Mouse (Mus musculus): ENCODE data around the gene Mreg. TPM values are rescaled to one million over a fixed set of nuclear protein-coding genes. Genes with fewer than 3 reads are reported as not detected.
"Not testable (repeated sequence)": the region's sequence is repeated elsewhere in the genome, so short reads cannot be mapped to it uniquely, and the experiment has no call there.

Mreg gene
- polyA plus RNA-seq (2015; fragmentation: Nextera tagmentation; extraction: Ambion mirVana) = 3.9 and 4.2 TPM in 2 replicates

GRCm38 (mm10) chr1:72211701-72212699 is at the start of gene Mreg:
Gene Mreg (minus strand): TSS chr1:72212307.
- H3K9me3 ChIP-seq = no peaks in the 10 kb centered on the region
- peaks cover 17% of the 10 kb centered on the region for H3K4me1 ChIP-seq
- peak within 1 kb of the TSS; percentile 96 for H3K4me2 ChIP-seq
- H3K4me3 ChIP-seq = peak within 1 kb of the TSS; percentile 77
- peak within 1 kb of the TSS; percentile 81 for H3K9ac ChIP-seq
- 0 out of 2 replicates have a peak, but pooled peaks have one; percentile 21 for ATAC-seq (ENCODE audit: insufficient number of reproducible peaks, insufficient read depth, low FRiP score, low TSS enrichment, low read depth)
- under 1% methylated on average over 89 of the region's 89 CpGs for WGBS
- H3K36me3 ChIP-seq = no peaks in the 10 kb centered on the region
- peaks cover 8% of the 10 kb centered on the region for H3K27me3 ChIP-seq
- H3K27ac ChIP-seq = no peak within 1 kb of the TSS; the same call in 1 of the 2 replicates

- peak overlapping the region; percentile 65 for H3K4me2 ChIP-seq
- WGBS = 73% methylated on average over 9 of the region's 9 CpGs
- H3K36me3 ChIP-seq = peaks cover 7% of the 10 kb centered on the region
- H3K4me1 ChIP-seq = peaks cover 16% of the 10 kb centered on the region
- H3K9me3 ChIP-seq = no peaks in the 10 kb centered on the region
- H3K4me3 ChIP-seq = 0 out of 2 replicates have a peak overlapping the region, but pooled peaks have one; percentile 46
- no peaks in the 10 kb centered on the region for H3K27me3 ChIP-seq
- peak overlapping the region; percentile 69; the same call in 1 of the 2 replicates for H3K9ac ChIP-seq
- ATAC-seq (ENCODE audit: insufficient number of reproducible peaks, insufficient read depth, low FRiP score, low TSS enrichment, low read depth) = no peak
- peak overlapping the region; percentile 95; the same call in 1 of the 2 replicates for H3K27ac ChIP-seq
Observed at GRCm38 (mm10) chr1:72256381-72257256, 44.5 kb upstream of the Mreg start.

GRCm38 (mm10) chr1:72255854-72256175 is 43.7 kb upstream of the Mreg start:
- 30% methylated on average over 11 of the region's 11 CpGs for WGBS
- no peaks in the 10 kb centered on the region for H3K27me3 ChIP-seq
- H3K36me3 ChIP-seq = peaks cover 7% of the 10 kb centered on the region
- ATAC-seq (ENCODE audit: insufficient number of reproducible peaks, insufficient read depth, low FRiP score, low TSS enrichment, low read depth) = no peak
- peak overlapping the region; percentile 65 for H3K4me2 ChIP-seq
- H3K4me3 ChIP-seq = peak overlapping the region; percentile 46
- peak overlapping the region; percentile 69 for H3K9ac ChIP-seq
- peaks cover 16% of the 10 kb centered on the region for H3K4me1 ChIP-seq
- H3K9me3 ChIP-seq = no peaks in the 10 kb centered on the region
- peak overlapping the region; percentile 95 for H3K27ac ChIP-seq

GRCm38 (mm10) chr1:72255062-72255853 is 43.2 kb upstream of the Mreg start:
- H3K27me3 ChIP-seq = no peaks in the 10 kb centered on the region
- WGBS = 1% methylated on average over 15 of the region's 15 CpGs
- H3K4me2 ChIP-seq = peak overlapping the region; percentile 65
- ATAC-seq (ENCODE audit: insufficient number of reproducible peaks, insufficient read depth, low FRiP score, low TSS enrichment, low read depth) = peak; percentile 83
- peaks cover 16% of the 10 kb centered on the region for H3K4me1 ChIP-seq
- peak overlapping the region; percentile 95 for H3K27ac ChIP-seq
- H3K36me3 ChIP-seq = peaks cover 7% of the 10 kb centered on the region; the same call in 1 of the 2 replicates
- peak overlapping the region; percentile 69 for H3K9ac ChIP-seq
- H3K9me3 ChIP-seq = no peaks in the 10 kb centered on the region
- peak overlapping the region; percentile 46 for H3K4me3 ChIP-seq

GRCm38 (mm10) chr1:72254545-72255061 is 42.5 kb upstream of the Mreg start:
- H3K4me3 ChIP-seq = peak overlapping the region; percentile 46
- peak overlapping the region; percentile 95 for H3K27ac ChIP-seq
- no peaks in the 10 kb centered on the region for H3K9me3 ChIP-seq
- H3K4me2 ChIP-seq = peak overlapping the region; percentile 65
- H3K4me1 ChIP-seq = peaks cover 16% of the 10 kb centered on the region
- peak; percentile 89 for ATAC-seq (ENCODE audit: insufficient number of reproducible peaks, insufficient read depth, low FRiP score, low TSS enrichment, low read depth)
- H3K27me3 ChIP-seq = no peaks in the 10 kb centered on the region
- 1% methylated on average over 35 of the region's 35 CpGs for WGBS
- H3K36me3 ChIP-seq = peaks cover 2% of the 10 kb centered on the region; the same call in 1 of the 2 replicates
- H3K9ac ChIP-seq = peak overlapping the region; percentile 69

GRCm38 (mm10) chr1:72253881-72254491 is 41.9 kb upstream of the Mreg start:
- no peaks in the 10 kb centered on the region for H3K36me3 ChIP-seq
- peak overlapping the region; percentile 69 for H3K9ac ChIP-seq
- peaks cover 16% of the 10 kb centered on the region for H3K4me1 ChIP-seq
- H3K9me3 ChIP-seq = no peaks in the 10 kb centered on the region
- no peaks in the 10 kb centered on the region for H3K27me3 ChIP-seq
- peak overlapping the region; percentile 65 for H3K4me2 ChIP-seq
- no peak for ATAC-seq (ENCODE audit: insufficient number of reproducible peaks, insufficient read depth, low FRiP score, low TSS enrichment, low read depth)
- peak overlapping the region; percentile 46 for H3K4me3 ChIP-seq
- WGBS = 48% methylated on average over 11 of the region's 11 CpGs
- peak overlapping the region; percentile 95 for H3K27ac ChIP-seq

- Histone ChIP-seq H3K36me3 (no peaks in the 10 kb centered on the region), H3K4me1 (peaks cover 14% of the 10 kb centered on the region), H3K9me3 (no peaks in the 10 kb centered on the region), H3K4me3 (no peak overlapping the region), H3K27ac (no peak overlapping the region), H3K9ac (no peak overlapping the region), H3K27me3 (no peaks in the 10 kb centered on the region), H3K4me2 (no peak overlapping the region)
- 78% methylated on average over 1 of the region's 1 CpGs for WGBS
- ATAC-seq (ENCODE audit: insufficient number of reproducible peaks, insufficient read depth, low FRiP score, low TSS enrichment, low read depth) = no peak
Observed at GRCm38 (mm10) chr1:72251806-72252205, 39.7 kb upstream of the Mreg start.

- 45% methylated on average over 9 of the region's 9 CpGs for WGBS
- H3K4me2 ChIP-seq; H3K4me3 ChIP-seq; H3K36me3 ChIP-seq; H3K4me1 ChIP-seq; H3K9ac ChIP-seq; ATAC-seq (ENCODE audit: insufficient number of reproducible peaks, insufficient read depth, low FRiP score, low TSS enrichment, low read depth); H3K27me3 ChIP-seq; H3K9me3 ChIP-seq; H3K27ac ChIP-seq: not testable (repeated sequence)
Observed at GRCm38 (mm10) chr1:72248226-72248737, 36.2 kb upstream of the Mreg start.

- Histone ChIP-seq H3K27me3 (no peaks in the 10 kb centered on the region), H3K4me3 (peak overlapping the region; percentile 47), H3K9ac (no peak overlapping the region), H3K27ac (peak overlapping the region; percentile 99), H3K4me1 (no peaks in the 10 kb centered on the region), H3K9me3 (no peaks in the 10 kb centered on the region), H3K4me2 (peak overlapping the region; percentile 57), H3K36me3 (no peaks in the 10 kb centered on the region)
- ATAC-seq (ENCODE audit: insufficient number of reproducible peaks, insufficient read depth, low FRiP score, low TSS enrichment, low read depth) = peak; percentile 85
- under 1% methylated on average over 12 of the region's 12 CpGs for WGBS
Observed at GRCm38 (mm10) chr1:72244317-72245036, 32.4 kb upstream of the Mreg start.
